Mouse (Mus musculus) T-cell, adult 2 months (primary cell): ENCODE results near the gene Ctdnep1.

Experiments
- DNase-seq: peaks from one replicate; pipeline ENCODE4 v3.0.0; 2022; ENCODE audit warnings: low spot score

Gene Ctdnep1

GRCm38 (mm10) chr11:69983377-69983776, 2.4 kb downstream of the Ctdnep1 start:
- no peak for DNase-seq

DNA sequence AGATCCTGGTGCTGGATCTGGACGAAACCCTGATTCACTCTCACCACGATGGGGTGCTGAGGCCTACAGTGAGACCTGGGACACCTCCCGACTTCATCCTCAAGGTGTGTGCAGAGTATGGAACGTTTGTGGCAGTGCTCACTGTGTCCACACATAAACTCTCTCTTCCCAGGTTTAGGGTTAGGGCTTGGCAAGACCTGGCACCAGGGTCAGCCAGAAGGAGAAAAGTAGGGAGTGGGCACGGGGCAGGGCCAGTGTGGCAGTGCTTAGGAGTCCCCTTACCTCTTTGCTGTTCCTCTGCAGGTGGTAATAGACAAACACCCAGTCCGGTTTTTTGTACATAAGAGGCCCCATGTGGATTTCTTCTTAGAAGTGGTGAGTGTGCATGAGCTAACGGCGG, 3.5 kb downstream of the Ctdnep1 start:
- no peak for DNase-seq

DNA sequence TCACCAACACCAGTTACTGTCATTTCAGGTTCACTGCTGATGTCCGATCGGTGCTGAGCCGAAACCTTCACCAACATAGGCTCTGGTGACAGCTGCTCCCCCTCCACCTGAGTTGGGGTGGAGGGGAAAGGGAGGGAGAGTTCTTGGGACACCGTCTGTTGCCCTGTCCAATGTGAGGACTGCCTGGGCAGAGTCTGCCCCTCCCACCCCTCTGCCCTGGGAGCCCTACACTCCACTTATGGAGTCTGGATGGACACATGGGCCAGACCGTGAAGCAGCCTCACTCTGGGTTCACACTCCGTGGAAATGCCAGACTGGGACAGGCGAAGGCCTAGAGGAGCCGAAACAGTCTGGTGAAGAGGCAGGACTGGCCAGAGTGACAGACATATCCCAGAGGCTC, 9.0 kb downstream of the Ctdnep1 start:
- DNase-seq: no peak

DNA sequence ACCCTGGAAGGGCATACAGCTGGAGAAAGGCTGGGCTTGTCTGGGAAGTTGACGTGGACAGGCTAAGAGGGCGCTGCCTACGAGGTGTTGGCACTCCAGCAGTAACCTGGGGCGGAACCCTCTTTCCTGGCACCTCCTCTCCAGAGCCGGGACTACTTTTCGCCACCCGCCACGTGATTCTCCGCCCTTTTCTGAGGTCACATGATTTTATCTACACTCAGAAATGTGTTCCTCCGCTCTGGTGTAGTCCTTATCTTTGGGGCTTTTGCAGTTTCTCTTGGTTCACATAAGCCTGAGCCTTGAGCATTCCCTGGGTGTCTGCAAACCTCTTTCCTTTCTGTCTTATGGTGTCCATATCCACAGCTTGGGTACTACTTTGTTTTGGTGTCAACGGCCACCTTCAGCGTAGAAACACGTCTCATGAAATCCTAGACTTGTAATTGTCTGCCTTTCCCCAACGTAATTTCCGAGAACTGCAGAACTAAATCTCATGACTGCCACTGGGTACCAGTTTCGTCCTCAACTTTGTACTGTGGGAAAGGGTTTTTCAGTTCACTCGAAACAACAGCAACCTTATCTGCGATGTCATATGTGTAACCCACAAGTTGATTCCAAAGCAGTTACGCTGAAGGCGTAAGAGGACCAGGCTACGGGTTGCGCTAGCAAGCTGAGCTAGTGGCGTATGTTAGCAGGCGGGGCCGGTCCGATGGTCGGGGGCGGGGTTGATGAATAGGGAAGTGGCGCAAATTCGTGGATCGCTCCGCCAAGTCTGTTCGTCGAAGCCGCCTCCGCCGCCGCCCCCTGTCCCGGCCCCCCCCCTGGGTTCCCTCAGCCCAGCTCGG, 10.1 kb downstream of the Ctdnep1 start, which contains the start of gene Gabarap:
Gene Gabarap (plus strand): TSS at position 294 of the 842 bp plus-strand sequence.
- DNase-seq: peak; percentile 95

DNA sequence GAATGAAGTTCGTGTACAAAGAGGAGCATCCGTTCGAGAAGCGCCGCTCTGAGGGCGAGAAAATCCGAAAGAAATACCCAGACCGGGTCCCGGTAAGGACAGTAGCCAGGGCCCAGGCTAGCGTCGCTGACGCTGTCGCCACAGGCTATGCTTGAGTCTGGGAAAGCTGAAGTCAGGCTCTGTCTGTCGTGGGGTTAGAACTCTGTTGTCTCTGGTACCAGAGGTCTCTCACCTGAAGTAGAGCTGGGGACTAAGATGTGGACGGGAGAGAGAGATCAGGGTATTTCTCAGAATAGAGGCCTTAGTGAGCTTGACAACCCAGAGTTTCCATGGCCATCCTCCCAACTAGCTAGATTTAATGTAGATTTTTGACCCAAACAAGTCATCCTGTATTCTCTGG, 10.8 kb downstream of the Ctdnep1 start:
- DNase-seq: no peak

- no peak for DNase-seq
Observed at GRCm38 (mm10) chr11:69992396-69992795, 11.4 kb downstream of the Ctdnep1 start.

DNA sequence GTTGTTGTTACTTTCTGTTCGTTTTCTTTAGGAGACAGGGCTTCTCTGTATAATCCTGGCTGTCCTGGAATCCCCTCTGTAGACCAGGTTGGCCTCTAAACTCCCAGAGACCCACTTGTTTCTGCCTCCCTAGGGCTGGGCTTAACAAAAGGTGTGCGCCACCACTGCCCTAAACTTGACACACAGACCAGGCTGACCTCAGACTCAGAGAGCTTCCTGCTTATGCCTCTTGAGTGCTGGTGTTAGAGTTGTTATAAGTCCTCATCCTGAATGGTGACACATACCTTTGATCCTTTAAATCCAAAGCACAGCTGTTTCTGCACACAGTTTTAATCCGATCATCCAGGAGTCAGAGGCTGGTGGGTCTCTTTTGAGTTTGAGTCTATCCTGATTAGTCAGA, 12.0 kb downstream of the Ctdnep1 start:
- no peak for DNase-seq

DNA sequence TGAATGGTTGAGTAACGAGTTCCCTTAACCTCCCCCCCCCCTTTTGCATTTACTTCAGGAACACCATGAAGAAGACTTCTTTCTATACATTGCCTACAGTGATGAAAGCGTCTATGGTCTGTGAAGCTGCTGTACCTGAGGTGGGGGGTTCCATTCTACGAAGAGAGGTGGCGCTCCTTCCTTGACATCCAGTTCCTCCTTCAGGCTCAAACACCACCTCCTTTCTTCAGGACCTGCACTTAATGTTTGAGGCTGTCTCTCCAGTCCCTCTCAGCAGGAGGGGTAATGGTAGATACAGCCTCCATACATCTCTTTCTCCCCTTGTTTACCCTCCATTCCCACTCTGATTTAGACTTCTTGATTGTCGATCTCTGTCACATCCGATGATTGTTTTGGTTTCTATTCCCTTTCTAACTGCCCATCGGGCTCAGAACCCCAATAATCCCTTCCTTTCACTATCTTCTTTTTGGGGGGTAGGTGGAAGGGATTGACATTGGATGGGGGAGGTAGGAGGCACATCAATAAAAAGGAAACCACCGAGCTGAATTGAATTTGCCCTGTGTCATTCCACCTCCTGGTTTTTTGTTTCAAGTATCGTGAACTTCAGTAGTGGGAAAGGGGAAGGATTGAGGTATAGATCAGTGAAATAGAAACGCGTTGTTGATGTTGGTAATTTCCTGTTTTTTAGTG, 13.6 kb downstream of the Ctdnep1 start:
- no peak for DNase-seq

- DNase-seq: peak; percentile 99
Observed at GRCm38 (mm10) chr11:69995391-69995960, 14.5 kb downstream of the Ctdnep1 start, which contains the start of gene Phf23. Gene Phf23, plus strand, starts transcription at chr11:69995777.

GRCm38 (mm10) chr11:69996161-69997061, 15.5 kb downstream of the Ctdnep1 start:
- peak; percentile 48 for DNase-seq

DNA sequence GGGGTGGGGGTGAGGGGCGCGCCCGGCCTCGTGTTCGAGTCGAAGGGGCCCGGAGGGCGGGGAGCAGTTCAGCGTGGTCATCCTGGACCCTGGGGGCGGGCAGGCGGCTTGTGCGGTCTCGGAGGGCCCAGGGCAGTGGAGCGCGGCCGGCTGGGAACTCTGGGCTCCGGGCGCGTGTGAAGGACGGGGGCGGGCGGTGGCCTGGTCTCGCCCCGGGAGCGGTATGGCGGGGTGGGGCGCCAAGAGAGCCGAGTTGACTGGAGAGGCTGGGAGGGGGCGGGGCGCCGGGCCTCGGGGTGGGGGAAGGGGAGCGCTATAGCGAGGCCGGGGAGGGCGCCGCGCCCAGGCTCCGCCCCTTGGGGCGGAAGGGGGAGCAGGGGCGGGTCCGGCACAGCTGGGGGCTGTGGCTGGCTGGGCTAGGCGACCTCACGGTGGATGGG, 16.1 kb downstream of the Ctdnep1 start:
- peak; percentile 80 for DNase-seq

- no peak for DNase-seq
Observed at GRCm38 (mm10) chr11:69998567-69999491, 17.9 kb downstream of the Ctdnep1 start.

GRCm38 (mm10) chr11:69999666-70000065, 18.7 kb downstream of the Ctdnep1 start:
- DNase-seq: no peak

GRCm38 (mm10) chr11:70000396-70000898, 19.5 kb downstream of the Ctdnep1 start, which contains the start of gene Dvl2:
Gene Dvl2, plus strand, starts transcription at chr11:70000595.
- peak; percentile 88 for DNase-seq

DNA sequence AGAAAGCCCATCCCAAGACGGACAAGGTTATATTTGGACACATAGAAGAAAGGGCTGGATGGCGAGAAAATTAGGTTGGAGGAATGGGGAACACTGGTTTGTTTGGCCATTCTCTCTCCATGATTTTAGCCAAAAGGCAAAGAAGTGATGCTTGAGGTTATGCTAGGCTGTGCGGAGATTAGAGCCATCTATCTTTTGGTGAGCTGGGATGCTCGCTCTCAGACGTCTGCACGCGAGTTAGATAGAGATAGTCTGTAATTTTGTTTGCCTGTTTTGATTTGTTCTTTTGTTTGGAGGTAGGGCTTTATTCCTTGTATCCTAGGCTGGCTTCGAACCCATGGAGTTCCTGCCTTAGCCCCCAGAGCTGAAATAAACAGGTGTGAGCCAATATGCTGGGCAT, 20.2 kb downstream of the Ctdnep1 start:
- no peak for DNase-seq

- peak; percentile 69 for DNase-seq
Observed at GRCm38 (mm10) chr11:70001865-70002264, 20.9 kb downstream of the Ctdnep1 start.

- no peak for DNase-seq
Observed at GRCm38 (mm10) chr11:70002471-70002870, 21.5 kb downstream of the Ctdnep1 start.

- peak; percentile 71 for DNase-seq
Observed at GRCm38 (mm10) chr11:70005521-70005920, 24.6 kb downstream of the Ctdnep1 start.

- DNase-seq: no peak
Observed at GRCm38 (mm10) chr11:70010033-70010432, 29.1 kb downstream of the Ctdnep1 start.

GRCm38 (mm10) chr11:70010548-70010947, 29.6 kb downstream of the Ctdnep1 start:
- DNase-seq: no peak
